Mouse (Mus musculus) E14TG2a.4 (cell line): ENCODE results near the gene Rflna.
A peak's percentile ranks its signal among the peaks of the same experiment; 100 is the strongest.

ENCODE experiments used
- H3K27me3 ChIP-seq: 2 replicates; pipeline ENCODE4 v1.6.1; 2014; ENCODE audit warnings: low read length, control low read depth; ENCODE audit not compliant: insufficient read depth
- H3K36me3 ChIP-seq: 2 replicates; pipeline ENCODE4 v1.6.1; 2014; ENCODE audit warnings: low read length, control low read depth; ENCODE audit not compliant: insufficient read depth
- H3K4me1 ChIP-seq: replicated peaks from 2 replicates; pipeline ENCODE4 v1.6.1; 2014; ENCODE audit warnings: low read depth, low read length, control low read depth
- H3K4me3 ChIP-seq: replicated peaks from 2 replicates; pipeline ENCODE4 v1.5.1; 2014; ENCODE audit warnings: mild to moderate bottlenecking, low read length
- H3K9me3 ChIP-seq: 2 replicates; pipeline ENCODE4 v1.6.1; 2014; ENCODE audit warnings: low read length, control low read depth
- CTCF ChIP-seq: conservative IDR thresholded peaks from 2 replicates; pipeline ENCODE4 v1.5.1; 2014; ENCODE audit warnings: low read length
- NANOG ChIP-seq: IDR thresholded peaks from 2 replicates; pipeline ENCODE4 v1.6.1; 2014; ENCODE audit warnings: borderline replicate concordance, low read length, mixed read lengths
- POU5F1 ChIP-seq: IDR thresholded peaks from 2 replicates; pipeline ENCODE4 v1.6.1; 2014; ENCODE audit warnings: low read length, borderline replicate concordance

Rflna gene

DNA sequence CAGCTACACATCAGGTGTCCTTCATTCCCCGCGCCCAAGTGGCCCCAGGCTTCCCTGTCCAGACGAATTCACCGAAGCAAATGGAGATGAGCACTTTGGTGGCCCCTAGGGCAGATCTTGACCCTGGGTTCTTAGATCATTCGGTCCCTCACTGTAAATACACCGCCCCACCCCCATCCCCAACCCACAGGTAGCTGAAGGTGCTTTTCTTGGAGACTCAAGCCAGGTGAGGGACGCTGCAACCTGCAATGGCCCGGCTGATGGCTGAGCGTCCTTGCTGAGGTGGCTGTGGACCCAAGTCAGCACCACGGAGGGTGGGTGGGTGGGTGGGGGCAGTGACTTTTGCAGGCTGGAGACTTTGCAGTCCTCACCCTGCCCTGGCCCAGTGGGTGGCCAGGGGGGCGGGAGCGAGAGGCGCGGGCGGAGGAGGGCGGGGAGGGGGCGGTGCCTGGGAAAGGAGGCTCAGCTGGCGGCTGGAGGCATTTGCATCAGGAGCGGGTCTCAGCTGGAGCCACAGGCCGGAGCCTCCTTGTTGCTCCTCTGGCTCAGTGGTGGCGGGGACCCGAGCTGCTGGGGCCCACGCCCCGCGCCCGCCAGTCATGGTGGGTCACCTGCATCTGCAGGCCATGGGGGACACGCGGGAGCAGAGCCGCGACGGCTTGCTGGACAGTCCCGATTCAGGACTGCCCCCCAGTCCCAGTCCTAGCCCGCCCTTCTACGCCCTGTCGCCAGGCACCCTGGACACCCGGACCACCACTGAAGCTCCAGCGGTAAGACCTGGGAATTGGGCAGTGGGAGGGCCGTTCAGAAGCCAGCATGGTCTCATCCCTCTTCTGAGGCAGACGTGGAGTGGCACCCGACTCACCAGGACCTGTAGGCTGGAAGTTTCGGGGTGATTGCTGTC lies at the start of gene Rflna:
Rflna (plus strand) TSS at position 253 of the 904 bp plus-strand sequence.
- H3K36me3 ChIP-seq = no peaks in the 10 kb centered on the region
- peaks cover 53% of the 10 kb centered on the region for H3K27me3 ChIP-seq
- peaks cover 18% of the 10 kb centered on the region for H3K4me1 ChIP-seq
- no peak for TF ChIP-seq POU5F1
- no peak for TF ChIP-seq CTCF
- no peak for TF ChIP-seq NANOG
- H3K9me3 ChIP-seq = no peaks in the 10 kb centered on the region
- peak within 1 kb of the TSS; percentile 75 for H3K4me3 ChIP-seq

DNA sequence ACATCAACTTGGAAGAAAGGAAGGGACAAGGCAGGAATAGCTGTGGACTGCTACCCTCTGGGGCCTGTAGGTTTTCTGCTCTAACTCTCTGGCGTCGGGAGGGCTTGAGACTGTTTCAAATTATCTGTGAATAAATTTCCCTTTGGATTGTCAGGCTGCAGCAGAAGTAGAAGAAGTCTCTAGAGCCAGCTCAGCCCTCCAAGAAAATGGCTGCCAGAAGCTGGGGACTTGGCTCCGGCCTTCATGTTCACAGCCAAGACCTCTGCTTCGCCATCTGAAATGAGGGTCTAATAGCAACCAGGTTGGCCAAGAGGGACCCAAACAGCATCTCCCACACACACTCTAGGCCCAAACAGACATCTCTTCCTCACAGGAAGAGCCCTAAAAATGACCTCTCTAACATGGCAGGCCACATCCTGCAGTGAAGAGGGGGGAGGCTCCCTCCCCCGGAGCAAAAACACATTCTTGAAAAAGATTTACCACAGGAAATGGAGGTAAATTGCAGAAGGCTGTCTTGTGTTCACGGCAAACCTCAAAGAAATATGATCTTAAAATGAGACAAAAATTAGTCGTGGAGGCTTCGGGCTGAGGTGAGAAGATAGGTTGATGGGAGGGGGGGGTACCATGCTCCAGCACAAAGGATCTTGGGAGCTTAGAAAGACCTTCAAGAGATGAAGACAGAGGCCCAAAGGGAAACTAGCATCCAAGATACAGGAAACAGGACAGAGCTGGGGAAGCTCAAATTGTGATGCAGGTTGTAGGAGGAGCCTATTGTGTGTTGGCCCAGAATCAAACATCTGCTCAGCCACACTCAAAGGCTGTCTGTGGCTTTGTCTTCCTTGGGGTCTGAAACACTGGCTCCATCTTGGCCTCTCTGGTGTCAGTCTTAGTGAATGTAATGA lies 48.4 kb upstream of the Rflna start:
- H3K4me1 ChIP-seq = peaks cover 25% of the 10 kb centered on the region
- H3K36me3 ChIP-seq = no peaks in the 10 kb centered on the region
- no peaks in the 10 kb centered on the region for H3K9me3 ChIP-seq
- H3K27me3 ChIP-seq = 0 out of 2 replicates have a peak, but pooled peaks cover 4% of the 10 kb centered on the region
- TF ChIP-seq NANOG = no peak
- H3K4me3 ChIP-seq = no peak overlapping the region

DNA sequence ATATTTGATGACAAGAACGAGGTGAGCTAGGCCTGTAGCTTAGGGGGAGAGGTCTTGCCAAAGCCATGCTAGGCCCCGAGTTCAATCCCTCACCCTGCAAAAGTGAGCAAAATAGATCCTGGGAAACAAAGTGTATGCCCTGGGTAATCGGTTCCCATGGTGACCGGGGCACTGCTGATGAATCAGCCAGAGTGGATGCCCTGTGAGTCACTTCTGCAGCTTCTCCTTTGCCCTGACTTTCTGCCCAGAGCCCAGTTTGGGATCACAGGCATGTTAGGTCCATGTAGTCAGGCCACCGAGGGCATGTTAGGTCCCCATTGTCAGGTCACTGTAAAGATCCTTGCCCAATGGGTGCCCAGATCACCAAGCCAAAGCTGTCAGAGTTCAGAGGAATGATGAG lies 45.5 kb upstream of the Rflna start:
- Histone ChIP-seq H3K9me3 (no peaks in the 10 kb centered on the region), H3K4me1 (peaks cover 17% of the 10 kb centered on the region), H3K27me3 (no peaks in the 10 kb centered on the region), H3K36me3 (no peaks in the 10 kb centered on the region), H3K4me3 (no peak overlapping the region)
- TF ChIP-seq NANOG (no peak), CTCF (no peak), POU5F1 (no peak)

DNA sequence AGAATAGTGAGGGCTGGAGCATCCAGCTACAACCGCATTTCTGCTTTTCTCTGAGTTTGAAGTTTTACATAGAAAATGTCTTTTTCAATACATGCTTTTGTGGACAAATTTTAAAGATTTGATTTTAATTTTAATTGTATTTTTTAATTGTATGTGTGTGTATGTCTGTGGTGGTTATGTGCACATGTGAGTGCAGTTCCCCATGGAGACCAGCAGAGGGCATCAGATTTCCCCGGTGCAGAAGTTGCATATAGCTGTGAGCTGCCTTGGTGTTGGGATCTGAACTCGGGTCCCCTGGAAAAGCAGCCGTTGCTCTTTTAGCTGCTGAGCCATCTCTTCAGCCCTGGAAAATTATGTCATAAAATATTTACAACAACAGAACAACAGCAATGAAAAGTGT lies 43.9 kb upstream of the Rflna start:
- no peaks in the 10 kb centered on the region; the same call in 1 of the 2 replicates for H3K27me3 ChIP-seq
- no peaks in the 10 kb centered on the region for H3K36me3 ChIP-seq
- no peak for TF ChIP-seq NANOG
- TF ChIP-seq CTCF = peak; percentile 81
- H3K4me3 ChIP-seq = no peak overlapping the region
- no peaks in the 10 kb centered on the region for H3K9me3 ChIP-seq
- peaks cover 10% of the 10 kb centered on the region for H3K4me1 ChIP-seq

DNA sequence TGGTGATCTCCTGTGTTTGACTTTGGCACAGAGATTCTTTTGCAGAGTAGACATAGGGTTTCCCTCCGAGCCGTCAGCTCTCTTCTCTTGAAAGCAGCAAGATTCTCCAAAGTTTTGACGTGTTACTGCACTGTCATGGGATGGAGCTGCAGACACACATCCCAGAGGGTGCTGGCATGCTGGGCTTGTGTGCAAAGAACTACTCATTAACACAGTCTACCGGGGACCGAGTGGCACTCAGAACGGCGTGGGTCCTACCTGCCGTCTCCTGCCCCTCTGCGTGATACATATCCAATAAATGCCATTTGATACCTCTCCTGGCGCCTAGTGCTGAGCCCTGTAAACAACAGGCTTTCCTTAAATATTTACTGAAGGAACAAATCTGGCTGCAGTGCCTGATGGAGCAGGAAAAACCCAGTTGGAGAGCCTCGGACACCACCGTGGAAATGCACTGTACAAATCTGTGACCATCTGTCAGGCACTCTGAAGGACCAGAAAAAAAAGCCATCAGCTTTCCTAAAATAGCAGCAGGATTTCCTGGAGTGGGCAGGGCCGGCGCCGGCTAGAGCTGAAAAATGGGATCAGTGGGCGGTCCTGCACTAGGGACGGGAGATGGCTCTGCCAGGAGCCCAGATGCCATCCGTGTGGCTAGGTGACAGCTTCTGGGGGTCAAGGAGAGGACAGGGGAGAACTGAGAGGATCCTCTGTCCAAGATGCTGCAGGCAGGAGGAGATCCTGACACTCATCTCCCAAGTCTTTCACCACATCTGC lies 42.7 kb upstream of the Rflna start:
- TF ChIP-seq POU5F1 = no peak
- TF ChIP-seq NANOG = no peak
- TF ChIP-seq CTCF = no peak
- Histone ChIP-seq H3K27me3 (no peaks in the 10 kb centered on the region; the same call in 1 of the 2 replicates), H3K4me1 (peaks cover 10% of the 10 kb centered on the region), H3K36me3 (no peaks in the 10 kb centered on the region), H3K4me3 (no peak overlapping the region), H3K9me3 (no peaks in the 10 kb centered on the region)

DNA sequence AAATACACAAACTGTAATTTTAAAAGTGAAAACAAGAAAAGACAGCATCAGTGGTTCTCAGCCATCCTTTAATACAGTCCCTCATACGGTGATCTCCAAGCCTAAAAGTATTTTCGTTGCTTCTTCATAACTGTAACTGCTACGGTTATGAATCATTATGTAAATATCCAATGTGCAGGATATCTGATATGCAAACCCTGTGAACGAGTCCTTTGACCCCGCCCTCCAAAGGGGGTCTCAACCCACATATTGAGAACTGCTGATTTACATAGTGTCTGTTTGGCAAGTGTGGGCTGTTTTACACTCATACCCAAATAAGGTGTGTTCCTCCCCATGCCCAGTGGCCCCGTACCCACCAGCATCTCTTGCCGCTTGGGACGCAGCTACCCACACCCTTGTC lies 41.6 kb upstream of the Rflna start:
- Histone ChIP-seq H3K4me3 (no peak overlapping the region), H3K27me3 (no peaks in the 10 kb centered on the region; the same call in 1 of the 2 replicates), H3K4me1 (peaks cover 10% of the 10 kb centered on the region), H3K36me3 (no peaks in the 10 kb centered on the region), H3K9me3 (no peaks in the 10 kb centered on the region)
- TF ChIP-seq CTCF (no peak), NANOG (no peak), POU5F1 (no peak)

DNA sequence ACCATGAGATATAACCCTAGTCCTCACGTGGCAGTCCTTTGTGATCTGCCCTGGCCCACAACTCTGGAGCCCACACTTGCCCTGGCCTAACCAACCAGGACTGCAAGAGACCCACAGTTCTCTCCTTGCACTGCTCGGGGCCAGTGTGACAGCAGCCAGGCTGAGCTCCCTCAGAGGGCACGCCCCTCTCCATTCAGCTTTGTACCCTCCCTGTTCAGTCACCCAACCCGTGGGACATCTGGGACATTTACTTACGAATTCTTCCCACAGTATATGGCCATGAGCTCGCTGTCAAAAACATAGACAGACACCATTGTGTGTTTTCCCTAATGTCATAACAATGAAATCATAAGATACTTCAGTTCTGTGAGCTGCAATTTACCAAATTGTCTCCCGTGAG lies 40.3 kb upstream of the Rflna start:
- H3K4me3 ChIP-seq = no peak overlapping the region
- TF ChIP-seq CTCF (no peak), NANOG (no peak), POU5F1 (no peak)
- peaks cover 10% of the 10 kb centered on the region for H3K4me1 ChIP-seq
- no peaks in the 10 kb centered on the region for H3K36me3 ChIP-seq
- H3K27me3 ChIP-seq = no peaks in the 10 kb centered on the region; the same call in 1 of the 2 replicates
- no peaks in the 10 kb centered on the region for H3K9me3 ChIP-seq

DNA sequence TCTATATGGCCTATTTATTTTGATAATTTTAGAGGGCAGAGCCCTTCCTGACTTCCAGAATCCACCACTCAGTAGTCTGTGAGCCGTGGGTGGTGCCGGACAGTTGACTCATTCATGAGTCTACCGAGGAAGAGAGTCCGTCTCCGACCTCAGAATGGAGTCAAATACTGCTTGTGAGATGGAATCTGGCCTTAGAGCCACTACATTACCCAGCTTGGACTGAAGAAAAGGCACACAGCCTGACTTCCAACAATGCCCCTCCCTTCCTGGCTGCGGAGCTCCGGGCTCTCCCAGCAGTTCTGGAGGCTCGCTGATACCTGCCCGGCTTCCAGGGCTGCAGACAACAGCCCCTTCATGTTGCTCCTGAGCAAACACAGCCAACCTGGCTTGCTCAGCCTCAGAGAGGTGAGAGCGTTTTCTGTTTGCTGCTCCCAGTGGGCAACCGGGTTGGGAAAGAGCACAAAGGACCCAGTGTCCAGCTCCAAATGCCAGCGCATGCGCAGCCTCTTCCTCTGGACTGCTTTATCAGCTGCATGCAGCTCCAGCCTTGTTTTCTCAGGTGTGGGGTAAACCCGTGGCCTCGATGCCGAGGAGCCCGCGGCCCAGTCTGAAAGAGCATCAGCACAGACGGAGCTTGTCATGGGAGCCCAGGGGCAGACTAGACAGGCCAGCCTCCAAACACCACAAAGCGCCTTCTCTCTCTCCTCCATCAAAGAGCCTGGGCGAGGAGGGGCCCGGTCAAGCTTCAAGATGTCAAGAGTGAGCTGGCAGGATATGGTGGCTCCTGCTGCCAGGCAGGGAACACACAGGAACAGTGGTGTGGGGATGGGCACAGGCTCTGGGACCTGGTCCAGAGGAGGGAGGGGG lies 39.0 kb upstream of the Rflna start:
- peaks cover 10% of the 10 kb centered on the region for H3K4me1 ChIP-seq
- no peaks in the 10 kb centered on the region for H3K36me3 ChIP-seq
- H3K9me3 ChIP-seq = no peaks in the 10 kb centered on the region
- TF ChIP-seq CTCF (no peak), POU5F1 (no peak), NANOG (no peak)
- no peak overlapping the region for H3K4me3 ChIP-seq
- no peaks in the 10 kb centered on the region; the same call in 1 of the 2 replicates for H3K27me3 ChIP-seq
